Mouse (Mus musculus) embryonic facial prominence, embryonic 12.5 days (tissue): ENCODE measurements around the gene Lrguk. TPM values are rescaled to one million over a fixed set of nuclear protein-coding genes. Genes with fewer than 3 reads are reported as not detected.

ENCODE experiments used
- ATAC-seq: fragments of 200-750 bp; cut with Nextera tagmentation; 2 replicates; pipeline ENCODE4 v1.8.0; 2017; ENCODE audit not compliant: insufficient number of reproducible peaks, insufficient read depth, low FRiP score, low TSS enrichment
- H3K27ac ChIP-seq: fragments of 300-500 bp; sonication (generic); 2 replicates; pipeline ENCODE4 v1.5.1; 2016; ENCODE audit warnings: mild to moderate bottlenecking
- H3K27me3 ChIP-seq: fragments of 300-500 bp; sonication (generic); 2 replicates; pipeline ENCODE4 v1.6.1; 2016; ENCODE audit warnings: mild to moderate bottlenecking, moderate library complexity
- H3K36me3 ChIP-seq: fragments of 300-500 bp; sonication (generic); 2 replicates; pipeline ENCODE4 v1.6.1; 2016; ENCODE audit warnings: mild to moderate bottlenecking
- H3K4me1 ChIP-seq: fragments of 300-500 bp; sonication (generic); 2 replicates; pipeline ENCODE4 v1.6.1; 2016
- H3K4me2 ChIP-seq: fragments of 300-500 bp; sonication (generic); replicated peaks from 2 replicates; pipeline ENCODE4 v1.6.1; 2016; ENCODE audit warnings: mild to moderate bottlenecking, moderate library complexity
- H3K4me3 ChIP-seq: fragments of 300-500 bp; sonication (generic); 2 replicates; pipeline ENCODE4 v1.5.1; 2016; ENCODE audit warnings: mild to moderate bottlenecking
- H3K9ac ChIP-seq: fragments of 300-500 bp; sonication (generic); 2 replicates; pipeline ENCODE4 v1.6.1; 2016; ENCODE audit warnings: mild to moderate bottlenecking, moderate library complexity
- H3K9me3 ChIP-seq: fragments of 300-500 bp; sonication (generic); 2 replicates; pipeline ENCODE4 v1.6.1; 2016; ENCODE audit warnings: mild to moderate bottlenecking, moderate library complexity
- WGBS: fragments of 180-500 bp; shearing (Covaris S2); methylation state at CpG from one replicate; pipeline ENCODE4 v1.1.7; 2016; 5-methylcytosine and 5-hydroxymethylcytosine counted together
- polyA plus RNA-seq: library from polyadenylated mRNA; unstranded; fragments of >200 nt; fragmentation: Nextera tagmentation; extraction: Ambion mirVana; gene quantifications from 2 replicates; pipeline ENCODE4 v1.2.1, GENCODE M21; 2016

The Lrguk gene
- polyA plus RNA-seq, 1 experiment from 2014 or later: 1.1 TPM

DNA sequence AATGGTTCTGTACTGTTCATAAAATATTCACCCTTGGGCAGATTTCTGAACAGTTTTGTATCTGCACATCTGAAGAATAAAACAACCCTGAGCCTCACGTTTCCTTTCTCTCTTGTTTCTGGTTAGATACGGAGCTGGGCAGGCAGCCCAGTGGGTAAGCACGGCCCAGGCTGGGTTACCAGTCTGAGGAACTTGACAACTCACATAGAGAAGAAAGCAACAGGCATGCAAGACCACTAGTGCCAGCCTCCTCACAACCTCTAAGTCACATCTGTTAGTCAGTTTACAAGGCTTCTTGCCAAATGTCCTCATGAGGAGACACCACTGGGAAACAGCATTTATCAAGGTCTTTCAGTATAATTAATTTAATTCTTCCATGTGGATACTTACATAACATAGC is 139.6 kb downstream of the Lrguk start:
- Histone ChIP-seq H3K4me1 (no peaks in the 10 kb centered on the region), H3K9me3 (no peaks in the 10 kb centered on the region), H3K4me3 (no peak overlapping the region), H3K36me3 (peaks cover 41% of the 10 kb centered on the region), H3K27me3 (no peaks in the 10 kb centered on the region), H3K27ac (no peak overlapping the region), H3K9ac (no peak overlapping the region), H3K4me2 (no peak overlapping the region)
- no peak for ATAC-seq
- WGBS: 83% methylated on average over 3 of the region's 3 CpGs

DNA sequence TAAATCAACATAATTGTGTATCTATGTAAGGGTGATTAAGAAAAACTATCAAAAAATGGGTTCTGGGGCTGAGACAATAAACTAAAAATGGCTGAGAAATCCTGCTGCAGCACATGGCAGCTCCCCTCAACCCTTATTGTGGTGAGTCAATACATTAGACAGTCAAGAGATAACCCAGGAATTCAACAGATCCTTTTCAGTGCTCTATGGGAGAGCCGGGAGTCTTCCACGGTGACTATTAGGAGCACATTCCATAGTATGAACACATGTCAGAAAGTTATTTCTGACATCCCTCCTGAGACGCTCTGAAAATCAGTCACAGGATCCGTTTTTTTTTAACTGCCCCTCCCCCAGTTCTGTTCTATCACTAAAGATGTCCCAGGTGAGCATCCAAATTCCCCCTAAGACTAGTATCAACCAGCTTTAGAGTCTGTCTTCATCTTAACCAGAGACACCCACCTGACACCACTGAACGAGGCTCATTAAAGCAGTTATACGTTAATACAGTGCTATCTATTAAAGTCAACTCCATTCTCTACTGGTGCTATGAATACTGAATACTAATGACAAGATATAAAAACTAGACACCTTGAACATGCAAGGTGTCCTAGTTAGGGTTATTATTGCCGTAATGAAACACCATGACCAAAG is 141.7 kb downstream of the Lrguk start:
- peaks cover 29% of the 10 kb centered on the region for H3K36me3 ChIP-seq
- H3K4me1 ChIP-seq: peaks cover 5% of the 10 kb centered on the region
- no peak overlapping the region for H3K27ac ChIP-seq
- H3K9me3 ChIP-seq: no peaks in the 10 kb centered on the region
- no peak overlapping the region for H3K4me3 ChIP-seq
- H3K27me3 ChIP-seq: no peaks in the 10 kb centered on the region
- no peak for ATAC-seq
- no peak overlapping the region for H3K4me2 ChIP-seq
- 78% methylated on average over 7 of the region's 7 CpGs for WGBS
- no peak overlapping the region for H3K9ac ChIP-seq

DNA sequence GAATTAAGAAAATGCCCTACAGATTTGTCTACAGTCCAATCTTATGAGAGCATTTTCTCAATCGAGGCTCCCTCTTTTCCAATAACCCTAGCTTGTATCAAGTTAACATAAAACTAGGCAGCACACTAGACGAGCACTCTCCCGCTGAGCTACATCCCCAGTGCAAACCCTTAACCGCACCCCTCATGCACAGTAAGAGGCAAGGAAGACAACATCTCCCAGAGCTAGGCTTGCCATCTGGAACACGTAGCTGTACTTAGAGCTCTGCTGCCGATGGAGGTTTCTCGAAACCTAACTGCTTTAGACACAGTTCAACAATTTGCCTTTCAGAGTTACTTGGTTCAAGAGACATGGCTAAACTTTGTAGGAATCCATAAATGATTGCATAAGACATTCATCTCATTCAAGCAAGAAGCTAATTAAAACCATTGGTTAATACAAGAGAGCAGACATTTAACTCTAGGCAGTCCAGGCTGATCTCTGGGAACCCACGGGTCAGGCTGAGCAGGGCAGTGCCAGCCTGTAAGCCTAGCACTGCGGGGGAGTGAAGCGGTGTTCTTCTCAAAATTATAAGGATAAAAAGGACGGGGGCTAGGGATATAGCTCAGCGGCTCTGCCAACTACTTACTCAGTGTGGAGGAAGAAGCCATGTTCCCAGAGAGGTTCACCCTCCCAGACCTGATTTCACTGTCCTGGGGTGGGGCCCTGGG is 142.7 kb downstream of the Lrguk start:
- H3K4me3 ChIP-seq: no peak overlapping the region
- no peak overlapping the region for H3K9ac ChIP-seq
- WGBS: 77% methylated on average over 12 of the region's 12 CpGs
- no peaks in the 10 kb centered on the region for H3K9me3 ChIP-seq
- H3K4me1 ChIP-seq: peaks cover 9% of the 10 kb centered on the region
- no peaks in the 10 kb centered on the region for H3K27me3 ChIP-seq
- H3K36me3 ChIP-seq: peaks cover 24% of the 10 kb centered on the region
- H3K27ac ChIP-seq: no peak overlapping the region
- no peak for ATAC-seq
- no peak overlapping the region for H3K4me2 ChIP-seq

GRCm38 (mm10) chr6:34173251-34173650 is 144.0 kb downstream of the Lrguk start:
- no peaks in the 10 kb centered on the region for H3K9me3 ChIP-seq
- ATAC-seq: no peak
- peaks cover 17% of the 10 kb centered on the region; the same call in 1 of the 2 replicates for H3K36me3 ChIP-seq
- WGBS: 82% methylated on average over 12 of the region's 12 CpGs
- H3K9ac ChIP-seq: no peak overlapping the region
- no peak overlapping the region for H3K4me3 ChIP-seq
- no peak overlapping the region for H3K4me2 ChIP-seq
- peaks cover 9% of the 10 kb centered on the region for H3K4me1 ChIP-seq
- no peaks in the 10 kb centered on the region for H3K27me3 ChIP-seq
- no peak overlapping the region; the same call in 1 of the 2 replicates for H3K27ac ChIP-seq

DNA sequence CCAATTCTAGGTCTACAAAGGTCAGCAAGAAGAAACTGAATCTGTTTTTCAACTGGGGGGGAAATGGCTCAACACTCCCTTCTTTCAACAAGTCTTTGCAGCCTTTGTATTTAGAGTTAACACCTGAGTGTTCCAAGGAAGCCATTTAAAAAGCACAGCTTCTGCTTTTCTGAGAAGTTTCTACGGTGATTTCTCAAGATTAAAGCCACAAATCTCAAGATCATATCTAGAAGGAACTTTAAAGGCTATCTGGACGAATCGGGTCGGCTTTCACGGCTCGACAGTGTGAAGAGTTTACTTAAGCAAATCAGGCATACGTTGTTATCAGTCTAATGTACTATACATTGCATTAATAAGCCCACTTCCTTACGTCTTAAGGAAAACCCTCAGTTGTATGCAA is 145.5 kb downstream of the Lrguk start:
- H3K4me1 ChIP-seq: peaks cover 9% of the 10 kb centered on the region
- no peak overlapping the region for H3K4me2 ChIP-seq
- no peak overlapping the region for H3K4me3 ChIP-seq
- ATAC-seq: no peak
- H3K27ac ChIP-seq: no peak overlapping the region
- H3K36me3 ChIP-seq: peaks cover 6% of the 10 kb centered on the region; the same call in 1 of the 2 replicates
- H3K9ac ChIP-seq: no peak overlapping the region
- WGBS: 87% methylated on average over 8 of the region's 8 CpGs
- H3K27me3 ChIP-seq: no peaks in the 10 kb centered on the region
- H3K9me3 ChIP-seq: no peaks in the 10 kb centered on the region

- peak; percentile 86 for ATAC-seq
- Histone ChIP-seq H3K27ac (peak overlapping the region; percentile 83), H3K4me3 (peak overlapping the region; percentile 74), H3K36me3 (no peaks in the 10 kb centered on the region), H3K4me1 (peaks cover 9% of the 10 kb centered on the region), H3K9ac (peak overlapping the region; percentile 78), H3K9me3 (no peaks in the 10 kb centered on the region), H3K27me3 (no peaks in the 10 kb centered on the region), H3K4me2 (peak overlapping the region; percentile 72)
- WGBS: 4% methylated on average over 29 of the region's 29 CpGs
These were observed 147.0 kb downstream of the Lrguk start for GRCm38 (mm10) chr6:34176111-34176863.

GRCm38 (mm10) chr6:34176864-34177247 is 147.6 kb downstream of the Lrguk start, which contains the start of gene Slc35b4:
Gene Slc35b4, minus strand, starts transcription at chr6:34177111.
- Histone ChIP-seq H3K9ac (peak within 1 kb of the TSS; percentile 78), H3K4me1 (peaks cover 9% of the 10 kb centered on the region), H3K27ac (peak within 1 kb of the TSS; percentile 83), H3K4me3 (peak within 1 kb of the TSS; percentile 74), H3K4me2 (peak within 1 kb of the TSS; percentile 72), H3K27me3 (no peaks in the 10 kb centered on the region), H3K36me3 (no peaks in the 10 kb centered on the region), H3K9me3 (no peaks in the 10 kb centered on the region)
- peak; percentile 99 for ATAC-seq
- WGBS: 1% methylated on average over 29 of the region's 29 CpGs

- H3K4me1 ChIP-seq: peaks cover 9% of the 10 kb centered on the region
- H3K27ac ChIP-seq: no peak overlapping the region
- no peak overlapping the region for H3K4me2 ChIP-seq
- no peak overlapping the region for H3K4me3 ChIP-seq
- 81% methylated on average over 3 of the region's 3 CpGs for WGBS
- no peak for ATAC-seq
- no peaks in the 10 kb centered on the region for H3K36me3 ChIP-seq
- no peaks in the 10 kb centered on the region for H3K27me3 ChIP-seq
- no peak overlapping the region for H3K9ac ChIP-seq
- H3K9me3 ChIP-seq: no peaks in the 10 kb centered on the region
These were observed 149.8 kb downstream of the Lrguk start for GRCm38 (mm10) chr6:34179007-34179406.

DNA sequence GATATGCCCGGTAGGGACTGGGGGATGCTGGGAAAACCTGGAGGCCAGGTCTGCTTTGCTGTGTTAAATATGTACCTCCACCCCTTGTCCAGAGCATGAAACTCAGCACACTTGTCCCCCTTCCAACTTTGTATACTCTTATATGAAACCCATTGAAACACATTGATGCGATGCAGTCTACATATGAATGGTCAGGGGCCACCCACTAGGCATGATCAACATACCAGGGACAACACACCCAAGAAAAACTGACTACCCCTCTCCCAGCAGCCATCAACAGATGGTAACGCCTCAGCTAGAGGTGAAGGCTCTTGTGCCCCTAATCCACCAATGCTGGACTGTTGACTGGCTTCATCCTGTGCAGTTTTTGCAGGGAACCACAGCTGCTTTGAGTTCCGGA is 150.7 kb downstream of the Lrguk start:
- no peaks in the 10 kb centered on the region for H3K27me3 ChIP-seq
- ATAC-seq: no peak
- no peak overlapping the region for H3K9ac ChIP-seq
- H3K27ac ChIP-seq: no peak overlapping the region
- no peak overlapping the region for H3K4me3 ChIP-seq
- no peaks in the 10 kb centered on the region for H3K9me3 ChIP-seq
- 81% methylated on average over 4 of the region's 4 CpGs for WGBS
- H3K4me1 ChIP-seq: peaks cover 9% of the 10 kb centered on the region
- no peaks in the 10 kb centered on the region for H3K36me3 ChIP-seq
- no peak overlapping the region for H3K4me2 ChIP-seq

- Histone ChIP-seq H3K36me3 (no peaks in the 10 kb centered on the region), H3K9ac (no peak overlapping the region), H3K27ac (no peak overlapping the region), H3K4me2 (no peak overlapping the region), H3K9me3 (no peaks in the 10 kb centered on the region), H3K27me3 (no peaks in the 10 kb centered on the region), H3K4me1 (no peaks in the 10 kb centered on the region), H3K4me3 (no peak overlapping the region)
- ATAC-seq: no peak
- 83% methylated on average over 3 of the region's 3 CpGs for WGBS
These were observed 152.7 kb downstream of the Lrguk start for GRCm38 (mm10) chr6:34181961-34182360.

GRCm38 (mm10) chr6:34183326-34183725 is 154.1 kb downstream of the Lrguk start:
- Histone ChIP-seq H3K36me3 (no peaks in the 10 kb centered on the region), H3K9me3 (no peaks in the 10 kb centered on the region), H3K27me3 (no peaks in the 10 kb centered on the region), H3K4me2 (no peak overlapping the region), H3K9ac (no peak overlapping the region), H3K4me3 (no peak overlapping the region), H3K4me1 (no peaks in the 10 kb centered on the region), H3K27ac (no peak overlapping the region)
- 85% methylated on average over 3 of the region's 3 CpGs for WGBS
- no peak for ATAC-seq
